Mouse (Mus musculus) heart, adult 2 months (tissue): Measurements from ENCODE around the gene Manbal. TPM values are rescaled to one million over a fixed set of nuclear protein-coding genes. Genes with fewer than 3 reads are reported as not detected.
A peak's percentile ranks its signal among the peaks of the same experiment; 100 is the strongest.

ENCODE experiments used
- DNase-seq, 2 experiments: peaks; one replicate each; pipeline ENCODE4 v3.0.0; 2021
- H3K27ac ChIP-seq: fragments of 200-600 bp; 2 replicates; pipeline ENCODE4 v1.8.1; 2022
- H3K27me3 ChIP-seq: fragments of 200-500 bp; 2 replicates; pipeline ENCODE4 v1.6.1; 2012; ENCODE audit warnings: mild to moderate bottlenecking, low read length, inconsistent platforms, mixed read lengths; ENCODE audit not compliant: control insufficient read depth, insufficient read depth
- H3K36me3 ChIP-seq: fragments of 200-500 bp; 2 replicates; pipeline ENCODE4 v1.6.1; 2012; ENCODE audit warnings: low read length, inconsistent platforms; ENCODE audit not compliant: control insufficient read depth, insufficient read depth
- H3K4me1 ChIP-seq: fragments of 200-500 bp; 2 replicates; pipeline ENCODE4 v1.6.1; 2011; ENCODE audit warnings: low read length; ENCODE audit not compliant: control insufficient read depth, insufficient read depth
- H3K4me3 ChIP-seq: fragments of 200-600 bp; 2 replicates; pipeline ENCODE4 v1.8.1; 2022
- H3K79me2 ChIP-seq: fragments of 200-500 bp; replicated peaks from 2 replicates; pipeline ENCODE4 v1.6.1; 2012; ENCODE audit warnings: mild to moderate bottlenecking, inconsistent platforms, low read length, moderate library complexity, mixed read lengths; ENCODE audit not compliant: control insufficient read depth, insufficient read depth
- H3K9ac ChIP-seq: fragments of 200-500 bp; 2 replicates; pipeline ENCODE4 v1.6.1; 2012; ENCODE audit warnings: low read depth, mild to moderate bottlenecking, control low read depth, inconsistent platforms, low read length, mixed read lengths
- CTCF ChIP-seq: fragments of 200-600 bp; IDR thresholded peaks from 2 replicates; pipeline ENCODE4 v1.8.1; 2022; ENCODE audit warnings: antibody characterized with exemption, mild to moderate bottlenecking, moderate library complexity
- EP300 ChIP-seq: fragments of 200-500 bp; IDR thresholded peaks from 2 replicates; pipeline ENCODE4 v1.6.1; 2011; ENCODE audit warnings: low read depth, low read length, control low read depth; ENCODE audit not compliant: insufficient read depth
- POLR2A ChIP-seq: fragments of 200-500 bp; IDR thresholded peaks from 2 replicates; pipeline ENCODE4 v1.6.1; 2011; ENCODE audit warnings: mild to moderate bottlenecking, low read depth, low read length, control low read depth; ENCODE audit not compliant: insufficient read depth
- WGBS: fragments of 180-500 bp; shearing (Covaris S2); methylation state at CpG from one replicate; pipeline ENCODE4 v1.1.7; 2018; 5-methylcytosine and 5-hydroxymethylcytosine counted together
- intact Hi-C: fragments of 180-260 bp; cut with DNase I; formaldehyde crosslinking; loops from one replicate; pipeline ENCODE4 v1.15.1; 2025
- polyA plus RNA-seq: library from polyadenylated mRNA; depleted of rRNA; stranded (reverse); fragments of >200 nt; gene quantifications from 2 replicates; pipeline ENCODE4 v1.2.3, GENCODE M21; 2012
- total RNA-seq, 2 experiments: library from RNA; stranded (reverse); gene quantifications; 2 replicates each; pipeline ENCODE4 v1.2.3; 2021

Manbal gene
- total and polyA plus RNA-seq, 3 experiments: 14.5 to 44.2 (median 20.1) TPM

DNA sequence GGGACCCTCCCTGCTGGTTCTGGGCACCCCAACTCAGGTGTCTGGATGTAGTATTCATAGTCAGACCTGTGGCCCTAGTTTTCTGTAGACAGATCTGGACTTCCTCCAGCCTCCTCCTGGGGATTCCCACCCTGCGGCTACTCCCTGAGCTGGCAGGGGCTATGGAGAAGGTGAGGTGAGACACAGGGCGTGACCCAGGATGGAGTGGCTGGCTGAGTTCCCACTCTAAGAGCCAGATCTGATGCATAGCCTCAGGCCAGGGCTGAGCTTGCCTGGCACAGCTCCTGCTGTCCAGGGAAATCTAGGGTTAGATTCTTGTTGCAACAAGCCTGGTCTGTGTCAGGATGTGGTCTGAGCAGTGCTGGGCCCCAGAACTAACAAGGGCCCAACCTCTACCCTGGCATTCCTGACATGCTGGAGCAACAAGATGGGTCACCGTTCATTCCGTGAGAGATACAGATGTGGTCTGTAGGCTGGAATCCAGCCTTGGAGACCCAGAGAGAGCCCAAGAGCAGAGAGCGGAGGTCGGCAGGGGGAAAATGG lies 43.8 kb downstream of the Manbal start:
- peak in 1 of 2 experiments; percentile 42 for DNase-seq
- Histone ChIP-seq H3K27me3 (no peaks in the 10 kb centered on the region), H3K27ac (no peak overlapping the region), H3K4me1 (peaks cover 2% of the 10 kb centered on the region; the same call in 1 of the 2 replicates), H3K9ac (no peak overlapping the region), H3K4me3 (no peak overlapping the region), H3K79me2 (no peaks in the 10 kb centered on the region), H3K36me3 (no peaks in the 10 kb centered on the region)
- WGBS: 73% methylated on average over 6 of the region's 6 CpGs
- TF ChIP-seq CTCF (no peak), EP300 (no peak), POLR2A (no peak)
- intact Hi-C loops: no loop called here

DNA sequence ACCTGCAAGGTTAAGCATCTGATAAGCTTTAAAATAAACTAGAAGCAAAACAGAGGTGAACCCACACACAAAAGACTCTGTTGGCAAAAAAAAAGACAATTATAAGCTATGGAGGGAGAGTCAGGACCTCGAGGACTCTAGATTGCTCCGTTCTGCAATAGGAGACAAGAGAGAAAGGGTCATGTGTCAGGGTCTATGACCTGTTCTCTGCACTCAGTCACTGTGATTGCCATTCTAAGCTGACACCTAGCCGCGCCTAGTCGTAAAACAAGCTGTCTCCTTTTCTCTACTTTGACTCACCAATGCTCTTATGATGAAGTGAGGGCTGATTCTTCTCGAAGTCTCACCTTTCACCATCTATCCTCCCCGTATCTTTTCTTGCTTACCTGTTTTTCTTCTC lies 45.1 kb downstream of the Manbal start:
- intact Hi-C loops: no loop called here

DNA sequence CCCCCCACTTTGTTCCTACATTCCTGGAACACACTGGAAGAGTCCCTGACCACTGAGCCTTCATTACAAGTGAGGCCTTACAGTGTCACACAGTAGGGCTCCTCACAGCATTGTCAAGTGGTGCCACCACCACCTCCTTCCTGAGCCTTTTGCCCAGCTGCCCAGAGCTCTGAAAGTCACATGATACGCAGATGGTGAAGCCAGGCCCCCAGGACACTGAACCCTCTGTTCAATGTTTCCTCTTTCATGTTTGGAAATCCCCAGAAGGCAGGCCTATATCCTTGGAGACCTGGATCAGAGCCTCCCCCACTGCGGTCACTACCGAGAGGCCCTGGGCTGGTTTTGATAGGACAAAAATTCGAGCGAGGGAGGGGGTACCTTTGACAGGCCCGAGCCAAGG lies 49.8 kb downstream of the Manbal start:
- Histone ChIP-seq H3K4me3 (no peak overlapping the region), H3K9ac (no peak overlapping the region), H3K27ac (no peak overlapping the region), H3K27me3 (no peaks in the 10 kb centered on the region), H3K36me3 (no peaks in the 10 kb centered on the region), H3K4me1 (no peaks in the 10 kb centered on the region), H3K79me2 (no peaks in the 10 kb centered on the region)
- intact Hi-C loops: no loop called here
- no peak for TF ChIP-seq CTCF
- no peak for TF ChIP-seq EP300
- TF ChIP-seq POLR2A: no peak
- 71% methylated on average over 6 of the region's 6 CpGs for WGBS
- DNase-seq: no peak

More for the DNA sequence above, 45.1 kb downstream of the Manbal start:
- Histone ChIP-seq H3K27ac (no peak overlapping the region), H3K79me2 (no peaks in the 10 kb centered on the region), H3K36me3 (no peaks in the 10 kb centered on the region), H3K27me3 (no peaks in the 10 kb centered on the region), H3K4me3 (no peak overlapping the region), H3K9ac (no peak overlapping the region), H3K4me1 (no peaks in the 10 kb centered on the region)
- 82% methylated on average over 7 of the region's 7 CpGs for WGBS
- DNase-seq: no peak
- TF ChIP-seq POLR2A (no peak), EP300 (no peak), CTCF (no peak)

DNA sequence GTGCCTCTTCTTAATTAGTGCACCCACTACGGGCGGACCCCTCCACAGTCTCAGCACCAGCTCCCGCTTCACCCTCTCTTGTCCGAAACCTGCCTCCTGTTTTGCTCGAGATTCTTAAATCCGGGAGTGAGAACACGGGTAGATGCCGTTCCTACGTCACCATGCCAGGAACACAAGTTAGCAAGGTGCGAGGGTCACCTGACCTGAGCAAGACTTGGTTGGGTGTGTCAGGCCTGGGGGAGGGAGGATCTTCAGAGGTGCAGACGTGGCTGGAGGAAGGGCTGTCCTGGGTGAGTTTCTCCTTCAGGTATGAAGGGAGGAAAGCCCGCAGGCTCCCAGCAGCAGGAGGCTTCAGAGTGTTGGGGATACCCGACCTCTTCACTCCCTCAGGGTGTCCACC lies 50.8 kb downstream of the Manbal start, which contains the start of gene Src:
TSS of gene Src (plus strand) at position 239 of the 400 bp plus-strand sequence.
- Histone ChIP-seq H3K9ac (no peak within 1 kb of the TSS), H3K27me3 (no peaks in the 10 kb centered on the region), H3K4me3 (no peak within 1 kb of the TSS), H3K79me2 (no peaks in the 10 kb centered on the region), H3K27ac (no peak within 1 kb of the TSS), H3K36me3 (no peaks in the 10 kb centered on the region), H3K4me1 (peaks cover 2% of the 10 kb centered on the region; the same call in 1 of the 2 replicates)
- 49% methylated on average over 13 of the region's 13 CpGs for WGBS
- TF ChIP-seq CTCF: no peak
- TF ChIP-seq EP300: no peak
- no peak for TF ChIP-seq POLR2A
- intact Hi-C loops: no loop called here
- DNase-seq: no peak

DNA sequence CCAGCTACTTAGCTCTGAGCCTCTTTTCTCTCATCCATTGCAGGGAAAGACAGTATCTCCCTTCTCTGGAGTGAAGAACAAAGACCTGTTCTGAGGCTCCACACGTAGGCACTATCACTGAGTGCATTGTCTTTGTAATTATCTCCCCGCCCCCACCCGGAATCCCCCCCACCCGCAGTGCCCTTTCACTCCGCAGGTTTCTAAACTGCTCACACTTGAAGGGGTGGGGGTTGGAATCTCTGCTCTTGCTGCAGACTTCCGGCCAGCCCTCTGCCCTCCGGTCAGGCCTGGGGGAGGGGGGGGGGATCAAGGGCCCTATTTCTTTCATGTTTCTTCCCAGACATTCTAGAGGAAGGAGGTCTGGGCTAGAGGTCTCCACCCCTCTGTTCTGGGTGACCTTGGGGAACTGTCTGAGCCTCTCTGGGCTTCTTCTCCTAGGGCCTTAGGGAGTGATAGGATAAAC lies 51.2 kb downstream of the Manbal start:
- WGBS: 17% methylated on average over 7 of the region's 7 CpGs
- no peak overlapping the region for H3K9ac ChIP-seq
- DNase-seq: no peak

DNA sequence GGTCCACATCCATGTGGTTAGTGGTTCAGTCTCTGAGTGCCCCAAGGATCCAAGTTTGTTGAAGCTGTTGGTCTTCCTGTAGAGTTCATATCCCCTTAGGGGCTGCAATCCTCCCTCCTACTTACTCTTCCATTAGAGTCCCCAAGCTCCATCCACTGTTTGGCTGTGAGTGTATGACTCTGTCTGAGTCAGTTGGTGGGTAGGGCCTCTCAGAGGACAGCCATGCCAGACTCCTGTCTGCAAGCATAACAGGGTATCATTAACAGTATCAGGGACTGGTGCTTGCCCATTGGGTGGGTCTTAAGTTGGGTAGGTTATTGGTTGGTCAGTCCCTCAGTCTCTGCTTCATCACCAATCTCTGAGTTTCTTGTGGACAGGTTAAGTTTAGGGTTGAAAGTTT lies 52.1 kb downstream of the Manbal start:
- TF ChIP-seq POLR2A (no peak), EP300 (no peak), CTCF (no peak)
- intact Hi-C loops: no loop called here
- no peaks in the 10 kb centered on the region for H3K79me2 ChIP-seq
- no peak overlapping the region for H3K27ac ChIP-seq
- no peak overlapping the region for H3K4me3 ChIP-seq
- no peak overlapping the region for H3K9ac ChIP-seq
- no peak for DNase-seq
- no peaks in the 10 kb centered on the region for H3K27me3 ChIP-seq
- no peaks in the 10 kb centered on the region for H3K36me3 ChIP-seq
- H3K4me1 ChIP-seq: peaks cover 2% of the 10 kb centered on the region; the same call in 1 of the 2 replicates

More for the DNA sequence above, 51.2 kb downstream of the Manbal start:
- Histone ChIP-seq H3K4me1 (peaks cover 2% of the 10 kb centered on the region; the same call in 1 of the 2 replicates), H3K27me3 (no peaks in the 10 kb centered on the region), H3K27ac (no peak overlapping the region), H3K4me3 (no peak overlapping the region), H3K79me2 (no peaks in the 10 kb centered on the region), H3K36me3 (no peaks in the 10 kb centered on the region)
- TF ChIP-seq POLR2A (no peak), CTCF (no peak), EP300 (no peak)
- intact Hi-C loops: no loop called here
